Mouse (Mus musculus) hindbrain, embryonic 13.5 days (tissue): ENCODE data around the gene Faf1. TPM values are rescaled to one million over a fixed set of nuclear protein-coding genes. Genes with fewer than 3 reads are reported as not detected.

Experiments
- ATAC-seq: fragments of 200-750 bp; cut with Nextera tagmentation; 2 replicates; pipeline ENCODE4 v1.8.0; 2017; ENCODE audit warnings: moderate TSS enrichment; ENCODE audit not compliant: low FRiP score
- H3K27ac ChIP-seq: fragments of 300-500 bp; sonication (generic); 2 replicates; pipeline ENCODE4 v1.5.1; 2015; ENCODE audit warnings: inconsistent platforms, mild to moderate bottlenecking, moderate library complexity
- H3K27me3 ChIP-seq: fragments of 300-500 bp; sonication (generic); 2 replicates; pipeline ENCODE4 v1.6.1; 2015; ENCODE audit warnings: mild to moderate bottlenecking, inconsistent platforms
- H3K36me3 ChIP-seq: fragments of 300-500 bp; sonication (generic); 2 replicates; pipeline ENCODE4 v1.6.1; 2015; ENCODE audit warnings: mild to moderate bottlenecking, inconsistent platforms
- H3K4me1 ChIP-seq: fragments of 300-500 bp; sonication (generic); replicated peaks from 2 replicates; pipeline ENCODE4 v1.6.1; 2015; ENCODE audit warnings: inconsistent platforms
- H3K4me2 ChIP-seq: fragments of 300-500 bp; sonication (generic); 2 replicates; pipeline ENCODE4 v1.6.1; 2015; ENCODE audit warnings: inconsistent platforms, mild to moderate bottlenecking, moderate library complexity
- H3K4me3 ChIP-seq: fragments of 300-500 bp; sonication (generic); 2 replicates; pipeline ENCODE4 v1.5.1; 2015; ENCODE audit warnings: mild to moderate bottlenecking, inconsistent platforms
- H3K9ac ChIP-seq: fragments of 300-500 bp; sonication (generic); 2 replicates; pipeline ENCODE4 v1.6.1; 2015; ENCODE audit warnings: mild to moderate bottlenecking, inconsistent platforms
- H3K9me3 ChIP-seq: fragments of 300-500 bp; sonication (generic); 2 replicates; pipeline ENCODE4 v1.6.1; 2016; ENCODE audit warnings: inconsistent platforms
- WGBS: fragments of 180-500 bp; shearing (Covaris S2); methylation state at CpG from one replicate; pipeline ENCODE4 v1.1.7; 2015; 5-methylcytosine and 5-hydroxymethylcytosine counted together
- polyA plus RNA-seq: library from polyadenylated mRNA; unstranded; fragments of >200 nt; fragmentation: Nextera tagmentation; extraction: Ambion mirVana; gene quantifications from 2 replicates; pipeline ENCODE4 v1.2.1, GENCODE M21; 2015

Faf1 gene
- polyA plus RNA-seq, 1 experiment from 2014 or later: 32.6 TPM

DNA sequence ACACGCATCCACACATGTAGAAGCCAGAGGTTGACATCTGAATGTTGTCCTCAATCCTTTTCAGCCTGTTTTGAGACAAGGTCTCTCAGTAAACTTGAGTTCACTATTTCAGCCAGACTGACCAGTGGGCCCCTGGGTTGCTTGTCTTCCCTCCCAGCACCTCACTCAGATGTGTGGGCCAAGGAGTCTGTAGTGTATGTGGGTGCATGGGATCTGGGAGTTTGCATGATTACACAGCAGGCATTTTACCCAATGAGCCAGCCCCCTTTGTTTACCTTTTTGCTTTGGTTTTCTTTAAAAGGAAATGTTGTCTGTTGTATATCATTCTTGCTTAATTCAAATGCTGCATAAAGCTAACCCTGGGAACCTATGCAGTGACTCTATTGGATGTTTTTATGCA is 138.8 kb downstream of the Faf1 start:
- H3K9ac ChIP-seq: no peak overlapping the region
- no peaks in the 10 kb centered on the region for H3K27me3 ChIP-seq
- H3K36me3 ChIP-seq: no peaks in the 10 kb centered on the region
- no peak overlapping the region for H3K4me2 ChIP-seq
- no peak for ATAC-seq
- no peak overlapping the region for H3K27ac ChIP-seq
- no peaks in the 10 kb centered on the region for H3K4me1 ChIP-seq
- H3K4me3 ChIP-seq: no peak overlapping the region
- 88% methylated on average over 1 of the region's 1 CpGs for WGBS
- H3K9me3 ChIP-seq: no peaks in the 10 kb centered on the region

DNA sequence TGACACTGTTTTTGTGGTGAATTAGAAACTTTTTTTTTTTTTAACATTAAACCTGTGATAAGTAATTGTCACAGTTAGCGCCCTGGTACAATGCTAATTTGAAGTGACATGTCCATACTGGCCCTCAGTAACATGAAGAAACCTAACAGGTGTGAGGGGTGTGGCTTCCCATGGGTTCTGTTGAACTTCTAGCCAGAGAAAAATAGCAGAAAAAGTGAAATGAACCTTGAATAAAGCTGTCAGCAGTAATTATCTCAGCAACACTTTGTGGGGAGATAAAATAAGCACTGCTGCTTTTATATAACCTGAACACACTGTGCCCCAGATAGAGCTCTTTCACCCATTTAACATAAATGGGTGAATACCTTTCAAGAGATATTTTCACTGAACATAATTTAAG is 139.2 kb downstream of the Faf1 start:
- H3K4me1 ChIP-seq: no peaks in the 10 kb centered on the region
- 87% methylated on average over 1 of the region's 1 CpGs for WGBS
- no peak overlapping the region for H3K27ac ChIP-seq
- H3K9ac ChIP-seq: no peak overlapping the region
- no peaks in the 10 kb centered on the region for H3K27me3 ChIP-seq
- H3K9me3 ChIP-seq: no peaks in the 10 kb centered on the region
- ATAC-seq: no peak
- no peak overlapping the region for H3K4me2 ChIP-seq
- no peaks in the 10 kb centered on the region for H3K36me3 ChIP-seq
- H3K4me3 ChIP-seq: no peak overlapping the region

DNA sequence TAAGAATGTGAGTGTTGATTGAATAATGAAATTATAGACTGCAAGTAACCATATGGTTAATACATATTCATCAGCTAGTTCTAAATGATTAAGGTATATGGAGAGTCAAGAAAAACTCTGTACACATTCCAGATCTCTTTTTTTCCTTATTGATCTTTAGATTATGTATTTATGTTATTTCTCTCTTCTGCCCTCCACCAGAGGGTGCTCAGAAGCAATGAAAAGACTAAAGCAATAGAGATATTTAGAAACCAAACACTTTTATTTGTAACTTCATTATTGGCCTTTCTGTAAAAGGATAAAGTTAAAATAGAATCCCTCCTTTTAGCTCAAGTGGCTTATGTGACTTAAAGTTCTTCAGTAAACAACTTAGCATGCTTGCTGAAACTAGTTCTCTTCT is 143.1 kb downstream of the Faf1 start:
- no peaks in the 10 kb centered on the region for H3K4me1 ChIP-seq
- no peaks in the 10 kb centered on the region for H3K36me3 ChIP-seq
- no peak overlapping the region for H3K4me2 ChIP-seq
- H3K9ac ChIP-seq: no peak overlapping the region
- H3K27me3 ChIP-seq: no peaks in the 10 kb centered on the region
- no peak overlapping the region for H3K4me3 ChIP-seq
- ATAC-seq: no peak
- H3K27ac ChIP-seq: no peak overlapping the region
- no peaks in the 10 kb centered on the region for H3K9me3 ChIP-seq

DNA sequence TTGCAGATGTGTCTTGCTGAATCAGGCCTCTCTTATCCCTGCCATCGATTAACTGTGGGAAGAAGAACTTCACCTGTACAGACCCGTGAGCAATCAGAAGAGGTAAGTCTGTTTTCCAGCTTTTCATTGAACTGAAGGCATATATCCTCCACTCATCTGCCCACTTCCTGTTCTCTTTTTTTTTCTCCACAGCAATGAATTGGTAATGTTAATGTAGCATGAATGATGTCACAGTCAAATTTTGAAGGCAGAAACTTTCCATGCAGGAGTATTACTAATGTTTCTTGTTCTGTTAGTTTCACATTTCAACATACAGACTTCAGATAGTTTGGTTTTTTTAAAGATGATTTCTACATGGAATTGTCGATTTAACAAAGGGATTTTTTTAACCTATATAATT is 153.4 kb downstream of the Faf1 start:
- ATAC-seq: no peak
- no peak overlapping the region for H3K9ac ChIP-seq
- H3K4me3 ChIP-seq: no peak overlapping the region
- H3K36me3 ChIP-seq: peaks cover 14% of the 10 kb centered on the region
- no peaks in the 10 kb centered on the region for H3K9me3 ChIP-seq
- 96% methylated on average over 3 of the region's 3 CpGs for WGBS
- H3K27me3 ChIP-seq: no peaks in the 10 kb centered on the region
- H3K4me1 ChIP-seq: no peaks in the 10 kb centered on the region
- H3K4me2 ChIP-seq: no peak overlapping the region
- no peak overlapping the region for H3K27ac ChIP-seq

DNA sequence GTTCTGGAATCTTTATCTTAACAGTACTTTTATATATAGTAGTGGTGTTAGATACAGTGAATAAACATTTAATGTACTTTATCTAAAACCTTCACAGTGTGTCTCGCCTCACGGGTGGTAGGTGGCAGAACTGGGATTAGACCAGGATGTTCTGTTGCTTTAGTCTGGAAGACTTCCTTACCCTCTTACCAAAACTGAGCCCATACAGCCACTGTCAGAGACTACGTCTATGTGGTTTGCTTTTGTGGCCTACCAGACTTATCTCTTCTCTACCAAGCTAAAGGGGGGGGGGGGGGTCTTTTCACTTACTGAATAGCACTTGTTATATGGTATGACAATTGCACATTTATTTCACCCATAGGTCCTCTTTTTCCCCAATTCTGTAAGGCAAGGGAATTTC is 181.5 kb downstream of the Faf1 start:
- no peaks in the 10 kb centered on the region for H3K9me3 ChIP-seq
- no peaks in the 10 kb centered on the region for H3K27me3 ChIP-seq
- no peak overlapping the region for H3K4me2 ChIP-seq
- H3K4me1 ChIP-seq: peaks cover 14% of the 10 kb centered on the region
- no peak overlapping the region for H3K4me3 ChIP-seq
- peaks cover 3% of the 10 kb centered on the region; the same call in 1 of the 2 replicates for H3K36me3 ChIP-seq
- no peak for ATAC-seq
- H3K9ac ChIP-seq: no peak overlapping the region
- WGBS: 90% methylated on average over 3 of the region's 3 CpGs
- no peak overlapping the region for H3K27ac ChIP-seq

DNA sequence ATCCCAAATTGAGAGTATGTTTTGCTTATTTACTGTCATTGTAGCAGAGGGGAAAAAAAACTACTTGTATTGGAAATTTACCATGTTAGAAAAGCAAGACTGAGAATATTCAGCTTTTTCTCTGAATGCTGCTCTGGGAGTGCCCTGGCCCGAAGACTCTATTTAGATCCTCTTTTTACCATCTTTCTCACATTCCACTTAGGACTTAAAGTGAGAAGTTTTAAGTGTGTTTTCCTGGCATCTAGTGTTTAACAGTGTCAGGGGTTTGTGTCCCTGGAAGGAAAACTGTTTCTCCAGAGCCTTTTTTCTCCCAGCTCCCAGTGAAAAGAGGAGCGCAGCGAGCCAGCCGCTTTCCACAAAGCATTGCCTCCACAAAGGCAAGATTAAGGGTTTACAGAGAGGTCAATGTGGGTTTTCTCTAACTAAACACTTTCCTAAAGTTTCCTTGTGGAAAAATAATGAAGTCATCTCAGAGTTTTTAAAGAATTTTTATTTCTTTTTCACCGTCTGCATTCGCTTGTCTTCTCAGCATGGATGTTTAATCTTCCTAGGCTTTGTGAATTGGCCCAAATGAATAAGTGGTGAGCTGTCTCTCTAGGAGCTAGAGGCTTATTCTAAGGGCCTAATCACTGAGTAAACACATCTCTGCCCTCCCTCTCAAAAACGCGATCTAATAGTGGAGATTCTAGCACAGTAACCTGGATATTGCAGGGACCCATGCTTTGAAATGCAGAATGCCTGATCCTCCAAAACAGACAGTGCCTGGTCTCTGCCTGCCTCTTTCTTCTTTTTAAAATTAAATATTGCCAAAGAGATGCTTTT is 182.4 kb downstream of the Faf1 start:
- no peaks in the 10 kb centered on the region for H3K27me3 ChIP-seq
- no peak overlapping the region for H3K4me2 ChIP-seq
- no peak overlapping the region for H3K4me3 ChIP-seq
- H3K9me3 ChIP-seq: no peaks in the 10 kb centered on the region
- H3K36me3 ChIP-seq: peaks cover 3% of the 10 kb centered on the region; the same call in 1 of the 2 replicates
- H3K27ac ChIP-seq: no peak overlapping the region
- ATAC-seq: no peak
- H3K4me1 ChIP-seq: peaks cover 14% of the 10 kb centered on the region
- WGBS: 25% methylated on average over 8 of the region's 8 CpGs
- no peak overlapping the region for H3K9ac ChIP-seq

DNA sequence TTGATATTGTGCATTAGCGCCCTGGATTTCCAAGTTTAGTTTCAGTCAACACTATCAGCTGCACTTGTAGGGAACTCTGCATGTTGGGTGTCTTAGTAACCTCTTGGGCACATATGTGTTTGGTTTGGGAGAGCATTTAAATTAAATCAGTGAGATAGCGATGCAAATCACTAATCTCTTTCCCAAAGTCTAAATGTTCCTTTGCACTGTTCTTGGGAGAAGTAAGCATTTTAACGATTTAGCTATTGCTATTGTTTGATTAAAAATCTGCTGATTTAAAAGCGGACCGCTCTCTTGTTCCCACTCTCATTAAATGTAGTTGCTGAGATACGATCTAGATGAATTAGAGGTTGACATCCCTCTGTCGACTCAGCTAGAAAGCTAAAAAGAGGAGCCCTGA is 183.0 kb downstream of the Faf1 start:
- 53% methylated on average over 7 of the region's 7 CpGs for WGBS
- no peaks in the 10 kb centered on the region for H3K9me3 ChIP-seq

DNA sequence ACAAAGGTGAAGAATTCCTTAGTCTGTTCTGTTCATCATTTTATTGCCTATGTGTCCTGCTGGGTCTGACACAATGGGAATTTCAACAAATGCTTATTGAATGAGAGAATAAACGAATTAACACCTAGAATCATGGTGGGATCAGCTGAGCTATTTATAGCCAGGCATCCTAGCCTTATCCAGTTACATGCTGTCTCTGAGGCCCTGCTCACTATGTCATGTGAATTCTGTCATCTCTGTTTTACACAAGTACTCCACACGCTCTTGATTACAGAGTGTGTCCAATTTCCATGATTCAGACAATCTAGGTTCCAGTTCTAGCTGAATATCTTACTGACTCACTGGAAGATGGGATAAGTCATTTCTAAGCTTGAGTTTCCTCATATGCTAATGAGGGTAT is 183.9 kb downstream of the Faf1 start:
- H3K4me3 ChIP-seq: no peak overlapping the region
- ATAC-seq: no peak
- H3K4me1 ChIP-seq: peaks cover 14% of the 10 kb centered on the region
- peaks cover 3% of the 10 kb centered on the region; the same call in 1 of the 2 replicates for H3K36me3 ChIP-seq
- H3K27me3 ChIP-seq: no peaks in the 10 kb centered on the region
- no peak overlapping the region for H3K27ac ChIP-seq
- H3K9me3 ChIP-seq: no peaks in the 10 kb centered on the region
- no peak overlapping the region for H3K9ac ChIP-seq
- 56% methylated on average over 2 of the region's 2 CpGs for WGBS
- H3K4me2 ChIP-seq: no peak overlapping the region

More for the DNA sequence above, 183.0 kb downstream of the Faf1 start:
- Histone ChIP-seq H3K9ac (no peak overlapping the region), H3K36me3 (peaks cover 3% of the 10 kb centered on the region; the same call in 1 of the 2 replicates), H3K4me2 (no peak overlapping the region), H3K4me1 (peaks cover 14% of the 10 kb centered on the region), H3K4me3 (no peak overlapping the region), H3K27ac (no peak overlapping the region), H3K27me3 (no peaks in the 10 kb centered on the region)
- no peak for ATAC-seq

DNA sequence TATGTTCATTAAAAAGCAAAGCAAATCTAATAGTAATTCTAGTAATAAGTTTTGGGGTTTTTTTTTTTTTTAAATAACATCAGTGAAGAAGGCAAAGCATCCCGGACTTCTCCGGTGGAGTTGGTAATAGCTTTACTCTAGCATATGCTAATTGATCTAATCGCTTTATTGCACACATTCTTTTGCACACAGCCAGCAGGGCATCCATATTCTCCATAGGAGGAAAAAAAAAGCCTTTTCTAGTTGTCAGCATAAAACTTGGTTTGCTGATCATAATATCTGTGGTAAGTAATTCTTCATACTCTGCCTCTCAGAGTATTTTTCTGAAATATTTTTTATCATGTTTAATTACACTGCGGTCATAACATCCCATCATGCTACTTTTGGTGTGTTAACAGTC is 185.9 kb downstream of the Faf1 start:
- Histone ChIP-seq H3K27ac (no peak overlapping the region), H3K4me3 (no peak overlapping the region), H3K9me3 (no peaks in the 10 kb centered on the region), H3K4me1 (peaks cover 14% of the 10 kb centered on the region), H3K4me2 (no peak overlapping the region), H3K27me3 (no peaks in the 10 kb centered on the region), H3K9ac (no peak overlapping the region), H3K36me3 (no peaks in the 10 kb centered on the region)
- 52% methylated on average over 4 of the region's 4 CpGs for WGBS
- no peak for ATAC-seq

DNA sequence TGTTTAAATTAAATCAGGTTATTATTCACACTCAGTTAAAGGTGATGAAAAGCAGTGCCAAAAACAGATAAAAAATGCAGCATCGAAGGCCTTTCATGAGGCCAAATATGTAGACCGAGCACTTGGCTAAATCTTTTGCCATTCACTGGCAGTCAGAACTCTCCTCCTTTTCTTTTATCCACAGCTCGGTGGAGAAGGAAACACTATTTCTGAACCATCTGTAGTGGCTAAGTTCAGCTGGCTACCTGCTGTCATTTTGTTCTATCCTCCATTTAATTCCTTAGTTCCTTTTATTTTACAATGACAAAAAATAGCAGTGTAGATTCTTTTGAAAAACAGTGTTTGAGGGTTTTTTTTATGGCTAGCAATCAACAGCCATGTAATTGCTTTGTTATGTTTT is 186.6 kb downstream of the Faf1 start:
- 22% methylated on average over 3 of the region's 3 CpGs for WGBS
- no peak for ATAC-seq
- no peaks in the 10 kb centered on the region for H3K36me3 ChIP-seq
- H3K4me3 ChIP-seq: no peak overlapping the region
- H3K4me2 ChIP-seq: no peak overlapping the region
- H3K9me3 ChIP-seq: no peaks in the 10 kb centered on the region
- H3K27me3 ChIP-seq: no peaks in the 10 kb centered on the region
- H3K4me1 ChIP-seq: peaks cover 14% of the 10 kb centered on the region
- H3K9ac ChIP-seq: no peak overlapping the region
- H3K27ac ChIP-seq: no peak overlapping the region

DNA sequence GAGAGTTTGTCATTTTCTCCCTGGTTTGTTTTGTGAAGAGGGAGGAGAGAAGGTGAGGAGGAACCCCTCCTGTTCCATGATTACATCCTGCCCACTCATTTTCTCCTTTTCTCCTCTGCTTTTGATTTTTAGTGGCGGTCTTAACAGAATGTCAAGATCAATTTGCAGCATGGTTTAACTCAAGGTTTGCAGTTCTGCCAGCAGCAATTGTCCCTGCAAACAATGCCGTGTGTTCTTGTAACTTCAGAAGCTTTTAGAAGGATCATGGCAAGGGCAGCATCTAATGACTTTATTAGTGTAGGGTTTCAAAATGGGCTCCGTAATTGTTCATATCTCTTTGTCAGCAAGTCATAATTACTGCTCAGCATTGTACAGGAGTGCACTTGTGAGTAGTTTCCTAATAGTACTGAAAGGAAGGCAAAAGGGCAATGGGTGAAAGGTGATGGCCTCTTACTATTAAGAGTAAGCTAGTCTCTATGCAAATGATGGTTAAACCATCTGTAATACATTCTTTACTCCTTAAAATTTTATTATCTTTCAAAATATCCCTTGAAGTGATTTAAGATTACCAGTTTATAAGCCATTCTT is 192.6 kb downstream of the Faf1 start:
- Histone ChIP-seq H3K9me3 (no peaks in the 10 kb centered on the region), H3K27me3 (no peaks in the 10 kb centered on the region), H3K9ac (no peak overlapping the region), H3K27ac (no peak overlapping the region), H3K4me3 (no peak overlapping the region), H3K4me2 (no peak overlapping the region), H3K36me3 (0 out of 2 replicates have a peak, but pooled peaks cover 7% of the 10 kb centered on the region), H3K4me1 (no peaks in the 10 kb centered on the region)
- 70% methylated on average over 3 of the region's 3 CpGs for WGBS
- ATAC-seq: no peak

DNA sequence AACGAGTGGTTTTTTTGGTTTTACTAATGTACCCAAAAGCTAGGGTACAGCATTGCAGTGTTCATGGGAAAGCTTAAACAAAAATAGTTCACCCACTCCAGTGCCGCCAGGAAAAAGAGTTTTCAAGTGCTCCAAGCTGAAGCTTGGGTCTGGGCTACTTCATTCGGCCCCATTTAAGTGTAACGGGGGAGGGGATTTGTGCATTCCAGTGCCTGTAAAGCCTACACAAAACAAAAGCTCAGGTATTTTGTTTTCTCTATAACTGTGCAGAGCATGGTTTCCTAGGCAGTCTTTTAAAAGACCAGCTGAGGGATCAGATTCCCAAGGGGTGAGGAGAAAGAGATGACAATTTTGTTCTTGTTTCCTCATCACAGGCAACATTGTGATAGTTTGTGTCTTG is 207.9 kb downstream of the Faf1 start:
- H3K9ac ChIP-seq: no peak overlapping the region
- 34% methylated on average over 4 of the region's 4 CpGs for WGBS

DNA sequence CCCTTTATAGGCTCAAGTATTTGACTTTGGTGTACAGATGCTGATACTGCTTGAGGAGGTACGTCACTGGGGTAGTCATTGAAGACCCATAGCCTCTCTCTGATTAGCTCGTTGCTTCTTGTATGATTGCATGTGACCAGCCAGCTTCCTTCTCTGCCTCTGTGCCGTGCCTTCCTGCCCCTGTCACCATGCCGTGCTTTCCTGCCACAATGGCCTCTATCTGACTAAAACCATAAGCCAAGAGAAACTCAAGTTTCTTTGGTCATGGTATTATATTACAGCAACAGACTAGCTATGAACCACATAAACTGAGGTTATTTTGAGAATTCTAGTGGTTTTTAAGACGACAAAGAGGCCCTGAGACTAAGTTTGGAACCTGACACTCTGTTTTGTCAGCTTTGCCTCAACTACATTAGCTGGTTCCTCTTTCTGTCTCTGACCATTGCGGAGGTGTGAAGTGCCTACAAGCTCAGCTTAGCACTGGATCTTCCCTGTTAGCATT is 211.5 kb downstream of the Faf1 start:
- no peak overlapping the region for H3K4me2 ChIP-seq
- no peak overlapping the region for H3K9ac ChIP-seq
- peaks cover 26% of the 10 kb centered on the region for H3K36me3 ChIP-seq
- H3K27ac ChIP-seq: no peak overlapping the region
- ATAC-seq: no peak
- no peaks in the 10 kb centered on the region for H3K9me3 ChIP-seq
- H3K4me3 ChIP-seq: no peak overlapping the region
- H3K27me3 ChIP-seq: no peaks in the 10 kb centered on the region
- 95% methylated on average over 6 of the region's 6 CpGs for WGBS
- no peaks in the 10 kb centered on the region for H3K4me1 ChIP-seq

More for the DNA sequence above, 207.9 kb downstream of the Faf1 start:
- ATAC-seq: no peak
- Histone ChIP-seq H3K9me3 (no peaks in the 10 kb centered on the region), H3K4me2 (no peak overlapping the region), H3K27ac (no peak overlapping the region), H3K36me3 (peaks cover 12% of the 10 kb centered on the region; the same call in 1 of the 2 replicates), H3K4me1 (no peaks in the 10 kb centered on the region), H3K27me3 (no peaks in the 10 kb centered on the region), H3K4me3 (no peak overlapping the region)
